In genomic region chr16:57585201-57585600, GRCm38 (mm10) we compare ENCODE assay signal across 18 mouse cellular contexts. TPM values are rescaled to one million over a fixed set of nuclear protein-coding genes. Genes with fewer than 3 reads are reported as not detected.
DNase-seq lines count a peak whose midpoint lies in the region; ATAC-seq and TF ChIP-seq lines count a peak whose summit lies in the region.
"Had no signal": no experiment of that assay in that cellular context is flagged by ENCODE, and none has a peak within 500 bp of the region (broad histone marks: within the 10 kb centered on the region; RNA-seq: fewer than 3 reads in every experiment).

No protein-coding gene starts in this region.

- H3K4me3 ChIP-seq in heart, adult 2 months, result no peak overlapping the region
- no peak overlapping the region for H3K4me3 ChIP-seq in limb, embryonic 14.5 days (replicated peaks; ENCODE audit: low read length)
- no peak overlapping the region for H3K4me3 ChIP-seq in limb, embryonic 10.5 days
- H3K4me3 ChIP-seq: erythroblast, embryonic 14.5 days; liver, embryonic 12.5 days; midbrain, embryonic 10.5 days; neural tube, embryonic 13.5 days had no signal

- peaks cover 11% of the 10 kb centered on the region for H3K4me1 ChIP-seq in heart, adult 2 months (ENCODE audit: control insufficient read depth, insufficient read depth, low read length)
- H3K4me1 ChIP-seq in limb, embryonic 14.5 days (ENCODE audit: control insufficient read depth, insufficient read depth, low read length), result no peaks in the 10 kb centered on the region; the same call in 1 of the 2 replicates
- peaks cover 5% of the 10 kb centered on the region; the same call in 1 of the 2 replicates for H3K4me1 ChIP-seq in limb, embryonic 10.5 days
- H3K4me1 ChIP-seq: midbrain, embryonic 10.5 days; neural tube, embryonic 13.5 days had no signal

- intact Hi-C loops in heart, adult 2 months (cut with DNase I), result no loop called here
- intact Hi-C loops in heart, postnatal 10 days (cut with DNase I), result no loop called here

- no peak for TF ChIP-seq CTCF in heart, adult 2 months (IDR thresholded peaks at IDR 0.05)

- no peak overlapping the region for H3K4me2 ChIP-seq in limb, embryonic 14.5 days (replicated peaks; ENCODE audit: low read depth, low read length, severe bottlenecking)
- H3K4me2 ChIP-seq: liver, embryonic 12.5 days; neural tube, embryonic 13.5 days had no signal

- no peak for TF ChIP-seq EP300 in heart, adult 2 months (IDR thresholded peaks at IDR 0.05; ENCODE audit: insufficient read depth, low read depth, low read length)

- H3K79me2 ChIP-seq in heart, adult 2 months (replicated peaks; ENCODE audit: control insufficient read depth, insufficient read depth, low read length), result no peaks in the 10 kb centered on the region

- WGBS in heart, adult 2 months, result 26% methylated on average over 3 of the region's 3 CpGs
- WGBS in limb, embryonic 14.5 days, result 34% methylated on average over 3 of the region's 3 CpGs
- 72% methylated on average over 3 of the region's 3 CpGs for WGBS in limb, embryonic 10.5 days

- DNase-seq in heart, adult 2 months, result no peak
- no peak for DNase-seq in heart, postnatal 10 days
- peak; percentile 34 for DNase-seq in limb, embryonic 14.5 days (ENCODE audit: low spot score)
- DNase-seq in limb, embryonic 10.5 days (ENCODE audit: low spot score), result no peak
- peak; percentile 44 for DNase-seq in CD4-positive helper T cell, adult 2 months (ENCODE audit: low read depth, low spot score)
- DNase-seq in frontal cortex, postnatal 25 days (ENCODE audit: low spot score in 2 of 2), result no peak
- DNase-seq: cerebellum, postnatal 10 days; kidney, adult 2 months; left cerebral cortex, postnatal 4 days; right cerebral cortex, postnatal 14 days; thymus, postnatal 25 days had no signal

- H3K9ac ChIP-seq in heart, adult 2 months (ENCODE audit: low read depth, low read length), result no peak overlapping the region
- H3K9ac ChIP-seq in limb, embryonic 14.5 days (ENCODE audit: low read depth, low read length, severe bottlenecking), result no peak overlapping the region
- H3K9ac ChIP-seq: liver, embryonic 12.5 days; neural tube, embryonic 13.5 days had no signal

- no peaks in the 10 kb centered on the region for H3K27me3 ChIP-seq in heart, adult 2 months (ENCODE audit: control insufficient read depth, insufficient read depth, low read length)
- H3K27me3 ChIP-seq in limb, embryonic 14.5 days (ENCODE audit: control insufficient read depth, insufficient read depth, low read length), result no peaks in the 10 kb centered on the region
- H3K27me3 ChIP-seq in limb, embryonic 10.5 days (ENCODE audit: low read depth, poor library complexity, severe bottlenecking), result no peaks in the 10 kb centered on the region
- H3K27me3 ChIP-seq: liver, embryonic 12.5 days; neural tube, embryonic 13.5 days had no signal

- peak overlapping the region; percentile 8 for H3K27ac ChIP-seq in heart, adult 2 months
- no peak overlapping the region for H3K27ac ChIP-seq in limb, embryonic 14.5 days (replicated peaks; ENCODE audit: low read depth, low read length)
- H3K27ac ChIP-seq in limb, embryonic 10.5 days, result no peak overlapping the region
- H3K27ac ChIP-seq: liver, embryonic 12.5 days; midbrain, embryonic 10.5 days; neural tube, embryonic 13.5 days had no signal

- no peaks in the 10 kb centered on the region for H3K9me3 ChIP-seq in limb, embryonic 14.5 days (ENCODE audit: control insufficient read depth, low read length)
- no peaks in the 10 kb centered on the region for H3K9me3 ChIP-seq in limb, embryonic 10.5 days (replicated peaks)
- H3K9me3 ChIP-seq: liver, embryonic 12.5 days; midbrain, embryonic 10.5 days; neural tube, embryonic 13.5 days had no signal

- TF ChIP-seq POLR2A in heart, adult 2 months (IDR thresholded peaks at IDR 0.05; ENCODE audit: insufficient read depth, low read depth, low read length), result no peak
- no peak for TF ChIP-seq POLR2A in limb, embryonic 14.5 days (IDR thresholded peaks at IDR 0.05; ENCODE audit: borderline replicate concordance, extremely low read depth, insufficient read depth, insufficient read length)

- peaks cover 14% of the 10 kb centered on the region for H3K36me3 ChIP-seq in heart, adult 2 months (ENCODE audit: control insufficient read depth, insufficient read depth, low read length)
- no peaks in the 10 kb centered on the region for H3K36me3 ChIP-seq in limb, embryonic 14.5 days (ENCODE audit: control insufficient read depth, insufficient read depth, low read length)
- H3K36me3 ChIP-seq in limb, embryonic 10.5 days, result no peaks in the 10 kb centered on the region
- H3K36me3 ChIP-seq: liver, embryonic 12.5 days; midbrain, embryonic 10.5 days; neural tube, embryonic 13.5 days had no signal

- no peak for ATAC-seq in limb, embryonic 14.5 days (ENCODE audit: low FRiP score, low read depth)
- ATAC-seq in hematopoietic stem cell, adult 5-6 weeks (replicated peaks in 1 of 2; ENCODE audit: insufficient read depth in 1 of 2, low FRiP score in 2 of 2, low TSS enrichment in 1 of 2, low read depth in 1 of 2, poor library complexity in 2 of 2, severe bottlenecking in 2 of 2), result peak; percentile 25; a peak in 1 of 4 replicates
- ATAC-seq: forebrain, embryonic 14.5 days; hindbrain, embryonic 16.5 days; liver, embryonic 12.5 days had no signal

RNA-seq across cellular contexts. Expression of gene Cmss1, which starts 21.5 kb away (rescaled TPM):
- 10 to 100 TPM; 66.9 to 74.3 TPM for total RNA-seq in heart, adult 2 months (2021)
- polyA plus RNA-seq in heart, adult 2 months (2012; rRNA removed), result 17.6 and 30.2 TPM in 2 replicates
- total RNA-seq in heart, postnatal 10 days (2021), result 10 to 100 TPM; 38.5 to 39.4 TPM
- 9.9 and 10.9 TPM in 2 replicates for polyA plus RNA-seq in limb, embryonic 14.5 days (2012; rRNA removed)
- 45.3 and 46.5 TPM in 2 replicates for polyA plus RNA-seq in limb, embryonic 14.5 days (2014; fragmentation: Nextera tagmentation; extraction: Ambion mirVana)
- 53.7 and 67.5 TPM in 2 replicates for polyA plus RNA-seq in limb, embryonic 10.5 days (2016; fragmentation: Nextera tagmentation; extraction: Ambion mirVana)
- 83.8 and 89.4 TPM in 2 replicates for total RNA-seq in hematopoietic stem cell, adult 5-6 weeks (2017)

Comparison
In these comparisons a context has a peak if more than half of its experiments do, and no peak if none do; other contexts are left out.
1. DNase-seq: peak in limb, embryonic 14.5 days (single experiment) and CD4-positive helper T cell, adult 2 months (single experiment); none in heart, adult 2 months (0 of 2), heart, postnatal 10 days (0 of 2), limb, embryonic 10.5 days (single experiment) and frontal cortex, postnatal 25 days (0 of 2).